Mouse (Mus musculus) intestine, embryonic 14.5 days (tissue): Measurements from ENCODE around the gene Dock2. TPM values are rescaled to one million over a fixed set of nuclear protein-coding genes. Genes with fewer than 3 reads are reported as not detected.

ENCODE experiments used
- ATAC-seq: fragments of 200-750 bp; cut with Nextera tagmentation; replicated peaks from 2 replicates; pipeline ENCODE4 v1.8.0; 2017; ENCODE audit warnings: low read depth, moderate number of reproducible peaks, moderate TSS enrichment, moderate library complexity; ENCODE audit not compliant: low FRiP score, low TSS enrichment
- DNase-seq: peaks from one replicate; pipeline ENCODE4 v3.0.0-alpha.2; 2018; ENCODE audit warnings: low spot score
- H3K27ac ChIP-seq: fragments of 300-500 bp; sonication (generic); 2 replicates; pipeline ENCODE4 v1.5.1; 2014; ENCODE audit warnings: low read depth, mild to moderate bottlenecking, control low read depth
- H3K27me3 ChIP-seq: fragments of 300-500 bp; sonication (generic); replicated peaks from 2 replicates; pipeline ENCODE4 v1.6.1; 2014; ENCODE audit warnings: low read length, control low read depth; ENCODE audit not compliant: control insufficient read depth, insufficient read depth
- H3K36me3 ChIP-seq: fragments of 300-500 bp; sonication (generic); 2 replicates; pipeline ENCODE4 v1.6.1; 2014; ENCODE audit warnings: low read length, control low read depth; ENCODE audit not compliant: control insufficient read depth, insufficient read depth
- H3K4me1 ChIP-seq: fragments of 300-500 bp; sonication (generic); replicated peaks from 2 replicates; pipeline ENCODE4 v1.6.1; 2014; ENCODE audit warnings: low read length, control low read depth, mixed read lengths; ENCODE audit not compliant: control insufficient read depth, insufficient read depth
- H3K4me2 ChIP-seq: fragments of 300-500 bp; sonication (generic); 2 replicates; pipeline ENCODE4 v1.6.1; 2014; ENCODE audit warnings: low read length
- H3K4me3 ChIP-seq: fragments of 300-500 bp; sonication (generic); 2 replicates; pipeline ENCODE4 v1.5.1; 2014; ENCODE audit warnings: low read depth, low read length, control low read depth, mixed read lengths
- H3K9ac ChIP-seq: fragments of 300-500 bp; sonication (generic); 2 replicates; pipeline ENCODE4 v1.6.1; 2014; ENCODE audit warnings: mild to moderate bottlenecking, low read length
- H3K9me3 ChIP-seq: fragments of 300-500 bp; sonication (generic); 2 replicates; pipeline ENCODE4 v1.6.1; 2016; ENCODE audit warnings: low read length, control low read depth; ENCODE audit not compliant: control insufficient read depth
- WGBS: fragments of 180-500 bp; shearing (Covaris S2); extraction: QIAGEN DNeasy Blood & Tissue Kit; methylation state at CpG from one replicate; pipeline ENCODE4 v1.1.7; 2014; 5-methylcytosine and 5-hydroxymethylcytosine counted together
- polyA plus RNA-seq: library from polyadenylated mRNA; unstranded; fragments of >200 nt; fragmentation: Nextera tagmentation; extraction: Ambion mirVana; gene quantifications from 2 replicates; pipeline ENCODE4 v1.2.1, GENCODE M21; 2014

Gene Dock2
- polyA plus RNA-seq, 1 experiment from 2014 or later, result 1.5 TPM

- Histone ChIP-seq H3K9me3 (no peaks in the 10 kb centered on the region), H3K4me2 (no peak overlapping the region), H3K27me3 (no peaks in the 10 kb centered on the region), H3K4me3 (no peak overlapping the region), H3K36me3 (no peaks in the 10 kb centered on the region), H3K9ac (no peak overlapping the region), H3K4me1 (no peaks in the 10 kb centered on the region), H3K27ac (no peak overlapping the region)
- DNase-seq (no peak), ATAC-seq (no peak)
- 89% methylated on average over 3 of the region's 3 CpGs for WGBS
Observed at GRCm38 (mm10) chr11:34530971-34531370, 252.7 kb downstream of the Dock2 start.

- no peak for DNase-seq
- no peaks in the 10 kb centered on the region for H3K27me3 ChIP-seq
- no peak overlapping the region for H3K9ac ChIP-seq
- 87% methylated on average over 4 of the region's 4 CpGs for WGBS
- no peak overlapping the region for H3K4me2 ChIP-seq
- H3K9me3 ChIP-seq, result no peaks in the 10 kb centered on the region
- no peak for ATAC-seq
- H3K4me3 ChIP-seq, result no peak overlapping the region
- H3K4me1 ChIP-seq, result no peaks in the 10 kb centered on the region
- H3K27ac ChIP-seq, result no peak overlapping the region
- H3K36me3 ChIP-seq, result no peaks in the 10 kb centered on the region
Observed at GRCm38 (mm10) chr11:34528006-34528405, 255.7 kb downstream of the Dock2 start.

GRCm38 (mm10) chr11:34527238-34527637 lies 256.5 kb downstream of the Dock2 start:
- Histone ChIP-seq H3K27ac (no peak overlapping the region), H3K4me3 (no peak overlapping the region), H3K9me3 (no peaks in the 10 kb centered on the region), H3K4me1 (no peaks in the 10 kb centered on the region), H3K36me3 (no peaks in the 10 kb centered on the region), H3K4me2 (no peak overlapping the region), H3K27me3 (no peaks in the 10 kb centered on the region), H3K9ac (no peak overlapping the region)
- 93% methylated on average over 5 of the region's 5 CpGs for WGBS
- no peak for ATAC-seq
- no peak for DNase-seq

GRCm38 (mm10) chr11:34525096-34525891 lies 258.4 kb downstream of the Dock2 start:
- no peaks in the 10 kb centered on the region for H3K9me3 ChIP-seq
- H3K27ac ChIP-seq, result no peak overlapping the region
- no peak overlapping the region for H3K9ac ChIP-seq
- WGBS, result 73% methylated on average over 7 of the region's 7 CpGs
- H3K4me3 ChIP-seq, result no peak overlapping the region
- H3K36me3 ChIP-seq, result no peaks in the 10 kb centered on the region
- H3K4me1 ChIP-seq, result no peaks in the 10 kb centered on the region
- no peaks in the 10 kb centered on the region for H3K27me3 ChIP-seq
- ATAC-seq (no peak), DNase-seq (no peak)
- no peak overlapping the region for H3K4me2 ChIP-seq

GRCm38 (mm10) chr11:34524586-34524985 lies 259.1 kb downstream of the Dock2 start:
- H3K9ac ChIP-seq, result no peak overlapping the region
- no peaks in the 10 kb centered on the region for H3K9me3 ChIP-seq
- H3K27ac ChIP-seq, result no peak overlapping the region
- 76% methylated on average over 4 of the region's 4 CpGs for WGBS
- no peaks in the 10 kb centered on the region for H3K4me1 ChIP-seq
- H3K36me3 ChIP-seq, result no peaks in the 10 kb centered on the region
- no peak for ATAC-seq
- H3K27me3 ChIP-seq, result no peaks in the 10 kb centered on the region
- no peak overlapping the region for H3K4me2 ChIP-seq
- DNase-seq, result no peak
- no peak overlapping the region for H3K4me3 ChIP-seq

GRCm38 (mm10) chr11:34518566-34518965 lies 265.1 kb downstream of the Dock2 start:
- H3K9ac ChIP-seq, result no peak overlapping the region
- H3K27ac ChIP-seq, result no peak overlapping the region
- no peaks in the 10 kb centered on the region for H3K9me3 ChIP-seq
- no peaks in the 10 kb centered on the region for H3K4me1 ChIP-seq
- H3K4me2 ChIP-seq, result no peak overlapping the region
- 68% methylated on average over 5 of the region's 5 CpGs for WGBS
- H3K27me3 ChIP-seq, result no peaks in the 10 kb centered on the region
- H3K4me3 ChIP-seq, result no peak overlapping the region
- no peaks in the 10 kb centered on the region for H3K36me3 ChIP-seq
- ATAC-seq, result no peak
- no peak for DNase-seq

- ATAC-seq, result no peak
- 53% methylated on average over 2 of the region's 2 CpGs for WGBS
- no peak overlapping the region for H3K27ac ChIP-seq
- no peak overlapping the region for H3K4me2 ChIP-seq
- DNase-seq, result no peak
- no peaks in the 10 kb centered on the region for H3K27me3 ChIP-seq
- no peaks in the 10 kb centered on the region for H3K9me3 ChIP-seq
- no peaks in the 10 kb centered on the region for H3K4me1 ChIP-seq
- no peak overlapping the region for H3K4me3 ChIP-seq
- no peaks in the 10 kb centered on the region for H3K36me3 ChIP-seq
- no peak overlapping the region for H3K9ac ChIP-seq
Observed at GRCm38 (mm10) chr11:34516971-34517370, 266.7 kb downstream of the Dock2 start.

- 30% methylated on average over 4 of the region's 4 CpGs for WGBS
- H3K4me2 ChIP-seq, result no peak overlapping the region
- ATAC-seq, result no peak
- H3K4me1 ChIP-seq, result no peaks in the 10 kb centered on the region
- DNase-seq, result no peak
- no peaks in the 10 kb centered on the region for H3K9me3 ChIP-seq
- no peak overlapping the region for H3K27ac ChIP-seq
- H3K36me3 ChIP-seq, result no peaks in the 10 kb centered on the region
- no peak overlapping the region for H3K4me3 ChIP-seq
- no peak overlapping the region for H3K9ac ChIP-seq
- no peaks in the 10 kb centered on the region for H3K27me3 ChIP-seq
Observed at GRCm38 (mm10) chr11:34515301-34515700, 268.4 kb downstream of the Dock2 start.

GRCm38 (mm10) chr11:34506390-34506789 lies 277.3 kb downstream of the Dock2 start:
- Histone ChIP-seq H3K4me3 (no peak overlapping the region), H3K9me3 (no peaks in the 10 kb centered on the region), H3K36me3 (no peaks in the 10 kb centered on the region), H3K4me1 (no peaks in the 10 kb centered on the region), H3K27me3 (no peaks in the 10 kb centered on the region), H3K9ac (no peak overlapping the region), H3K27ac (no peak overlapping the region), H3K4me2 (no peak overlapping the region)
- ATAC-seq (no peak), DNase-seq (no peak)
- WGBS, result 87% methylated on average over 1 of the region's 1 CpGs
